Mouse (Mus musculus): Measurements from ENCODE around the gene Zfp36l2. TPM values are rescaled to one million over a fixed set of nuclear protein-coding genes. Genes with fewer than 3 reads are reported as not detected.
A peak's percentile ranks its signal among the peaks of the same experiment; 100 is the strongest.

The Zfp36l2 gene
- polyA plus RNA-seq, 1 experiment: 318 TPM

DNA sequence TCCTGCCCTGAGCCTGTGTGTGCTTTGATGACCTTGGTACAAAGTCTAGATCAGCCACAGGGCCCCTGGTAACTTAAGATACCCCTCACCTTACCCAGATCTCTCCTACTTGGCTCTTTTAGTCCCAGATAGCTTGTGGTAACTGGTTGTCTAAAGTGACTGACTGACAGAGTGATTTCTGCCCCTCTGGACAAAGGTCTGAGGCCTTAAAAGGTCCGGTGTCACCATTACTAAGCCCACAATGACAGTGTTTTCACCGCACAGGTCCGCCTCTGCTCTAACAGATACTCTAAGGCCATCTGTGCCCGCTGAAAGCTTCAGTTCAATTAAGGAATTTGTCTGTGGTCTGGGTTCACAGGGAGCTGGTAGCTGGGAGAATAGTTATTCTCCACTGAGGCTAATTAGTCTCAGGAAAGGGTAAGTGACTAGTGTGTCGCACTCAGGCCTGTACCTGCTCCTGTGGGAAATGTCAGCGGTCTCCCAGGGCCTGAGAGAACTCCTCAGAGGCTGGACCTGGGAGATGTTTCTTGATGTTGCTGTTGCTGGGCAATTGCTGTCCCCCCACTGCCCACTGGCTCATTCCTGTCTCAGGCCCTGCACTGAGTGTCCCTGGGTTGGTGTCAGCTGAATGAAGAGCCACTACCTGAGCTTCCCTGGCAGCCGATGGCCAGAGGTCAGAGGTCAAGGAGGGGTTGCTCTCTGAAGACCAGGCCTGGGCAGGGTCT is 41.1 kb downstream of the Zfp36l2 start:
- TF ChIP-seq CTCF (IDR thresholded peaks at IDR 0.05; ENCODE audit: low read depth, low read length) (no peak), POLR2A (IDR thresholded peaks at IDR 0.05; ENCODE audit: borderline replicate concordance, low read depth, low read length) (no peak)
- Histone ChIP-seq H3K4me1 (ENCODE audit: control insufficient read depth, insufficient read depth, low read length) (peaks cover 66% of the 10 kb centered on the region), H3K27ac (ENCODE audit: insufficient read depth, low read depth, low read length) (peak overlapping the region; percentile 90), H3K4me3 (ENCODE audit: insufficient read depth, low read length) (no peak overlapping the region)

DNA sequence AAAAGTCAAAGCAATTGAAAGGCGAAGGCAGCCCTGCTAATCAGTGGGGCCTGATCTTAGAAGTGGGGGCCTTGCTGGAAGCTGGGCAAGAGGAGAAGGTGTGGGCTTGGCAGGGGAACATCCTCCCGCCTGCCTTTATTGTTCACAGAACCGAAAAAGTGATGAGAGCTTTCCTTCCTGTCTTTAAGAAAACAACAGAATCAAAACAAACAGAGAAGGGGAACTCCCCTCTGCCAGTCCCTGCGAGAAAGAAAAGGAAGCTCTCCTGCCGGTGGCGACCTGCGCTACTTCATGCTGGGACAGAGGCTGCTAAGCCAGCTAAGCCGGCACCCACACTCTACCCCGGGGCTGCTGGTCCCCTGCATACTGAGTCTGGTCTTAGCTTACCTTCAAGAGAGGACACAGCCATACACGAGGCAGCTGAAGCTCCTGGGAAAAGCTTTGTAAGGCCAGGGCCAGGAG is 41.9 kb downstream of the Zfp36l2 start:
- 0 out of 2 replicates have a peak overlapping the region, but pooled peaks have one; percentile 30 for H3K4me3 ChIP-seq (ENCODE audit: insufficient read depth, low read length)
- TF ChIP-seq CTCF (IDR thresholded peaks at IDR 0.05; ENCODE audit: low read depth, low read length) (no peak), POLR2A (IDR thresholded peaks at IDR 0.05; ENCODE audit: borderline replicate concordance, low read depth, low read length) (no peak)
- H3K27ac ChIP-seq (ENCODE audit: insufficient read depth, low read depth, low read length): peak overlapping the region; percentile 90
- peaks cover 70% of the 10 kb centered on the region for H3K4me1 ChIP-seq (ENCODE audit: control insufficient read depth, insufficient read depth, low read length)

GRCm38 (mm10) chr17:84144762-84145599 is 42.8 kb downstream of the Zfp36l2 start:
- TF ChIP-seq CTCF (IDR thresholded peaks at IDR 0.05; ENCODE audit: low read depth, low read length) (no peak), POLR2A (IDR thresholded peaks at IDR 0.05; ENCODE audit: borderline replicate concordance, low read depth, low read length) (no peak)
- Histone ChIP-seq H3K4me3 (ENCODE audit: insufficient read depth, low read length) (no peak overlapping the region), H3K4me1 (ENCODE audit: control insufficient read depth, insufficient read depth, low read length) (peaks cover 79% of the 10 kb centered on the region), H3K27ac (ENCODE audit: insufficient read depth, low read depth, low read length) (peak overlapping the region; percentile 90)

GRCm38 (mm10) chr17:84144130-84144529 is 43.6 kb downstream of the Zfp36l2 start:
- no peak overlapping the region for H3K27ac ChIP-seq (ENCODE audit: insufficient read depth, low read depth, low read length)
- TF ChIP-seq POLR2A (IDR thresholded peaks at IDR 0.05; ENCODE audit: borderline replicate concordance, low read depth, low read length): no peak
- TF ChIP-seq CTCF (IDR thresholded peaks at IDR 0.05; ENCODE audit: low read depth, low read length): no peak
- no peak overlapping the region for H3K4me3 ChIP-seq (ENCODE audit: insufficient read depth, low read length)
- H3K4me1 ChIP-seq (ENCODE audit: control insufficient read depth, insufficient read depth, low read length): peaks cover 75% of the 10 kb centered on the region

- H3K27ac ChIP-seq (ENCODE audit: insufficient read depth, low read depth, low read length): no peak overlapping the region
- no peak overlapping the region for H3K4me3 ChIP-seq (ENCODE audit: insufficient read depth, low read length)
- TF ChIP-seq CTCF (IDR thresholded peaks at IDR 0.05; ENCODE audit: low read depth, low read length) (no peak), POLR2A (IDR thresholded peaks at IDR 0.05; ENCODE audit: borderline replicate concordance, low read depth, low read length) (no peak)
- peaks cover 68% of the 10 kb centered on the region for H3K4me1 ChIP-seq (ENCODE audit: control insufficient read depth, insufficient read depth, low read length)
These were observed 44.4 kb downstream of the Zfp36l2 start for GRCm38 (mm10) chr17:84143219-84143844.

- H3K27ac ChIP-seq (ENCODE audit: insufficient read depth, low read depth, low read length): peak overlapping the region; percentile 89
- H3K4me1 ChIP-seq (ENCODE audit: control insufficient read depth, insufficient read depth, low read length): peaks cover 56% of the 10 kb centered on the region
- no peak for TF ChIP-seq POLR2A (IDR thresholded peaks at IDR 0.05; ENCODE audit: borderline replicate concordance, low read depth, low read length)
- TF ChIP-seq CTCF (IDR thresholded peaks at IDR 0.05; ENCODE audit: low read depth, low read length): no peak
- H3K4me3 ChIP-seq (ENCODE audit: insufficient read depth, low read length): no peak overlapping the region
These were observed 46.1 kb downstream of the Zfp36l2 start for GRCm38 (mm10) chr17:84141691-84142090.

GRCm38 (mm10) chr17:84140822-84141507 is 46.8 kb downstream of the Zfp36l2 start:
- TF ChIP-seq POLR2A (IDR thresholded peaks at IDR 0.05; ENCODE audit: borderline replicate concordance, low read depth, low read length) (peak; percentile 43; the same call in 1 of the 2 replicates), CTCF (IDR thresholded peaks at IDR 0.05; ENCODE audit: low read depth, low read length) (no peak)
- Histone ChIP-seq H3K27ac (ENCODE audit: insufficient read depth, low read depth, low read length) (peak overlapping the region; percentile 89), H3K4me1 (ENCODE audit: control insufficient read depth, insufficient read depth, low read length) (peaks cover 48% of the 10 kb centered on the region), H3K4me3 (ENCODE audit: insufficient read depth, low read length) (no peak overlapping the region)

GRCm38 (mm10) chr17:84137393-84138171 is 50.2 kb downstream of the Zfp36l2 start:
- peaks cover 37% of the 10 kb centered on the region for H3K4me1 ChIP-seq (ENCODE audit: control insufficient read depth, insufficient read depth, low read length)
- no peak overlapping the region for H3K4me3 ChIP-seq (ENCODE audit: insufficient read depth, low read length)
- no peak for TF ChIP-seq POLR2A (IDR thresholded peaks at IDR 0.05; ENCODE audit: borderline replicate concordance, low read depth, low read length)
- TF ChIP-seq CTCF (IDR thresholded peaks at IDR 0.05; ENCODE audit: low read depth, low read length): no peak
- no peak overlapping the region for H3K27ac ChIP-seq (ENCODE audit: insufficient read depth, low read depth, low read length)
